Mouse (Mus musculus) limb, embryonic 12.5 days (tissue): ENCODE results near the gene Ccdc38. TPM values are rescaled to one million over a fixed set of nuclear protein-coding genes. Genes with fewer than 3 reads are reported as not detected.

Experiments used
- polyA plus RNA-seq: library from polyadenylated mRNA; unstranded; fragments of >200 nt; fragmentation: Nextera tagmentation; extraction: Ambion mirVana; gene quantifications from 2 replicates; pipeline ENCODE4 v1.2.1, GENCODE M21; 2016

The Ccdc38 gene
- polyA plus RNA-seq, 1 experiment from 2014 or later = 0.51 TPM

Other genes with a start within 250 kb of the Ccdc38 start
- 47.2 and 47.8 TPM in 2 replicates for gene Elk3, start 229.5 kb upstream of the Ccdc38 start, polyA plus RNA-seq
- 200 and 209 TPM in 2 replicates for gene Lta4h, start 87.2 kb upstream of the Ccdc38 start, polyA plus RNA-seq
- gene Hal, start 51.9 kb upstream of the Ccdc38 start, polyA plus RNA-seq = 0.35 TPM in 1 of 2 replicates, not detected in the other
- gene Amdhd1, start 599 bp upstream of the Ccdc38 start, polyA plus RNA-seq = 0.40 and 0.79 TPM in 2 replicates
- gene Snrpf, start 49.1 kb downstream of the Ccdc38 start, polyA plus RNA-seq = 153 and 168 TPM in 2 replicates
- 1.5 and 1.8 TPM in 2 replicates for gene Ntn4, start 100.0 kb downstream of the Ccdc38 start, polyA plus RNA-seq